Mouse (Mus musculus) yolk sac, embryonic 10.5 days (tissue): Measurements from ENCODE around the gene Senp7.
A peak's percentile ranks its signal among the peaks of the same experiment; 100 is the strongest.
"Not testable (repeated sequence)": the region's sequence is repeated elsewhere in the genome, so short reads cannot be mapped to it uniquely, and the experiment has no call there.

Experiments used
- DNase-seq: peaks from one replicate; pipeline ENCODE4 v3.0.0-alpha.2; 2017; ENCODE audit warnings: low spot score

Senp7 gene

GRCm38 (mm10) chr16:56066113-56066512 lies 18.0 kb downstream of the Senp7 start:
- no peak for DNase-seq

- DNase-seq = no peak
Measured at GRCm38 (mm10) chr16:56068523-56069070, 20.5 kb downstream of the Senp7 start.

GRCm38 (mm10) chr16:56071317-56072232 lies 23.4 kb downstream of the Senp7 start:
- peak; percentile 35 for DNase-seq

- DNase-seq = no peak
Measured at GRCm38 (mm10) chr16:56072533-56072932, 24.4 kb downstream of the Senp7 start.

GRCm38 (mm10) chr16:56073150-56073549 lies 25.0 kb downstream of the Senp7 start:
- not testable (repeated sequence) for DNase-seq

- no peak for DNase-seq
Measured at GRCm38 (mm10) chr16:56074122-56074521, 26.0 kb downstream of the Senp7 start.

- no peak for DNase-seq
Measured at GRCm38 (mm10) chr16:56074565-56074964, 26.4 kb downstream of the Senp7 start.

- DNase-seq = peak; percentile 94
Measured at GRCm38 (mm10) chr16:56075222-56076111, 27.3 kb downstream of the Senp7 start.

- DNase-seq = no peak
Measured at GRCm38 (mm10) chr16:56076121-56076869, 28.2 kb downstream of the Senp7 start.

GRCm38 (mm10) chr16:56079419-56079818 lies 31.3 kb downstream of the Senp7 start:
- no peak for DNase-seq

- no peak for DNase-seq
Measured at GRCm38 (mm10) chr16:56081691-56082090, 33.6 kb downstream of the Senp7 start.

GRCm38 (mm10) chr16:56086336-56086735 lies 38.2 kb downstream of the Senp7 start:
- no peak for DNase-seq

- DNase-seq = no peak
Measured at GRCm38 (mm10) chr16:56090385-56090784, 42.2 kb downstream of the Senp7 start.

- not testable (repeated sequence) for DNase-seq
Measured at GRCm38 (mm10) chr16:56096401-56097018, 48.4 kb downstream of the Senp7 start.

- DNase-seq = no peak
Measured at GRCm38 (mm10) chr16:56115706-56116105, 67.6 kb downstream of the Senp7 start.

GRCm38 (mm10) chr16:56116155-56116554 lies 68.0 kb downstream of the Senp7 start:
- DNase-seq = no peak

- DNase-seq = no peak
Measured at GRCm38 (mm10) chr16:56117327-56118180, 69.4 kb downstream of the Senp7 start.

GRCm38 (mm10) chr16:56122517-56122916 lies 74.4 kb downstream of the Senp7 start:
- no peak for DNase-seq

- DNase-seq = no peak
Measured at GRCm38 (mm10) chr16:56124045-56124444, 75.9 kb downstream of the Senp7 start.

GRCm38 (mm10) chr16:56131666-56132065 lies 83.5 kb downstream of the Senp7 start:
- DNase-seq = no peak
